Mouse (Mus musculus): ENCODE measurements around the gene Inpp4b. TPM values are rescaled to one million over a fixed set of nuclear protein-coding genes. Genes with fewer than 3 reads are reported as not detected.
"Not testable (repeated sequence)": the region's sequence is repeated elsewhere in the genome, so short reads cannot be mapped to it uniquely, and the experiment has no call there.

Inpp4b gene
- polyA plus RNA-seq, 1 experiment from 2014 or later: 12.9 TPM

GRCm38 (mm10) chr8:81800792-81801191 is 458.4 kb downstream of the Inpp4b start:
- no peaks in the 10 kb centered on the region for H3K36me3 ChIP-seq
- no peaks in the 10 kb centered on the region for H3K4me1 ChIP-seq
- H3K4me2 ChIP-seq: no peak overlapping the region
- no peaks in the 10 kb centered on the region for H3K27me3 ChIP-seq
- no peaks in the 10 kb centered on the region for H3K9me3 ChIP-seq
- H3K27ac ChIP-seq: no peak overlapping the region
- H3K4me3 ChIP-seq: no peak overlapping the region
- ATAC-seq (ENCODE audit: insufficient number of reproducible peaks, low FRiP score, low TSS enrichment, low read depth): no peak
- H3K9ac ChIP-seq: no peak overlapping the region

- Histone ChIP-seq H3K4me3 (no peak overlapping the region), H3K9ac (no peak overlapping the region), H3K9me3 (no peaks in the 10 kb centered on the region), H3K4me2 (no peak overlapping the region), H3K36me3 (no peaks in the 10 kb centered on the region), H3K27ac (no peak overlapping the region), H3K4me1 (0 out of 2 replicates have a peak, but pooled peaks cover 2% of the 10 kb centered on the region), H3K27me3 (no peaks in the 10 kb centered on the region)
- ATAC-seq (ENCODE audit: insufficient number of reproducible peaks, low FRiP score, low TSS enrichment, low read depth): no peak
Measured at GRCm38 (mm10) chr8:81806797-81807196, 464.4 kb downstream of the Inpp4b start.

- ATAC-seq (ENCODE audit: insufficient number of reproducible peaks, low FRiP score, low TSS enrichment, low read depth): no peak
- WGBS: 50% methylated on average over 6 of the region's 6 CpGs
- Histone ChIP-seq H3K9ac (no peak overlapping the region), H3K9me3 (no peaks in the 10 kb centered on the region), H3K27ac (no peak overlapping the region), H3K4me1 (peaks cover 8% of the 10 kb centered on the region; the same call in 1 of the 2 replicates), H3K36me3 (no peaks in the 10 kb centered on the region), H3K27me3 (no peaks in the 10 kb centered on the region), H3K4me3 (no peak overlapping the region), H3K4me2 (no peak overlapping the region)
Measured at GRCm38 (mm10) chr8:81807578-81807977, 465.2 kb downstream of the Inpp4b start.

GRCm38 (mm10) chr8:81808406-81808805 is 466.1 kb downstream of the Inpp4b start:
- Histone ChIP-seq H3K36me3 (no peaks in the 10 kb centered on the region), H3K27me3 (no peaks in the 10 kb centered on the region), H3K9ac (no peak overlapping the region), H3K27ac (no peak overlapping the region), H3K4me3 (no peak overlapping the region), H3K4me1 (peaks cover 8% of the 10 kb centered on the region; the same call in 1 of the 2 replicates), H3K4me2 (no peak overlapping the region), H3K9me3 (no peaks in the 10 kb centered on the region)
- 58% methylated on average over 1 of the region's 1 CpGs for WGBS
- no peak for ATAC-seq (ENCODE audit: insufficient number of reproducible peaks, low FRiP score, low TSS enrichment, low read depth)

- H3K9me3 ChIP-seq; H3K27me3 ChIP-seq; H3K27ac ChIP-seq; ATAC-seq (ENCODE audit: insufficient number of reproducible peaks, low FRiP score, low TSS enrichment, low read depth); H3K9ac ChIP-seq; H3K36me3 ChIP-seq; H3K4me2 ChIP-seq; H3K4me1 ChIP-seq; H3K4me3 ChIP-seq: not testable (repeated sequence)
Measured at GRCm38 (mm10) chr8:81809414-81809813, 467.1 kb downstream of the Inpp4b start.

- ATAC-seq (ENCODE audit: insufficient number of reproducible peaks, low FRiP score, low TSS enrichment, low read depth): no peak
- Histone ChIP-seq H3K36me3 (no peaks in the 10 kb centered on the region), H3K27ac (no peak overlapping the region), H3K4me3 (no peak overlapping the region), H3K9ac (no peak overlapping the region), H3K27me3 (no peaks in the 10 kb centered on the region), H3K4me1 (peaks cover 8% of the 10 kb centered on the region; the same call in 1 of the 2 replicates), H3K9me3 (no peaks in the 10 kb centered on the region), H3K4me2 (no peak overlapping the region)
- WGBS: 18% methylated on average over 3 of the region's 3 CpGs
Measured at GRCm38 (mm10) chr8:81812051-81812751, 469.8 kb downstream of the Inpp4b start.

GRCm38 (mm10) chr8:81814742-81815141 is 472.4 kb downstream of the Inpp4b start:
- Histone ChIP-seq H3K4me2 (no peak overlapping the region), H3K27me3 (no peaks in the 10 kb centered on the region), H3K4me1 (peaks cover 8% of the 10 kb centered on the region; the same call in 1 of the 2 replicates), H3K36me3 (no peaks in the 10 kb centered on the region), H3K27ac (no peak overlapping the region), H3K9ac (no peak overlapping the region), H3K9me3 (no peaks in the 10 kb centered on the region), H3K4me3 (no peak overlapping the region)
- 33% methylated on average over 3 of the region's 3 CpGs for WGBS
- ATAC-seq (ENCODE audit: insufficient number of reproducible peaks, low FRiP score, low TSS enrichment, low read depth): no peak

- H3K27ac ChIP-seq: no peak overlapping the region
- H3K4me3 ChIP-seq: no peak overlapping the region
- H3K4me2 ChIP-seq: no peak overlapping the region
- H3K27me3 ChIP-seq: no peaks in the 10 kb centered on the region
- 34% methylated on average over 4 of the region's 4 CpGs for WGBS
- H3K9ac ChIP-seq: no peak overlapping the region
- no peaks in the 10 kb centered on the region for H3K9me3 ChIP-seq
- ATAC-seq (ENCODE audit: insufficient number of reproducible peaks, low FRiP score, low TSS enrichment, low read depth): no peak
- no peaks in the 10 kb centered on the region for H3K36me3 ChIP-seq
- peaks cover 8% of the 10 kb centered on the region; the same call in 1 of the 2 replicates for H3K4me1 ChIP-seq
Measured at GRCm38 (mm10) chr8:81815551-81815950, 473.2 kb downstream of the Inpp4b start.

- no peaks in the 10 kb centered on the region for H3K36me3 ChIP-seq
- no peak for ATAC-seq (ENCODE audit: insufficient number of reproducible peaks, low FRiP score, low TSS enrichment, low read depth)
- 50% methylated on average over 1 of the region's 1 CpGs for WGBS
- H3K27me3 ChIP-seq: no peaks in the 10 kb centered on the region
- H3K4me2 ChIP-seq: no peak overlapping the region
- H3K9ac ChIP-seq: no peak overlapping the region
- H3K27ac ChIP-seq: no peak overlapping the region
- no peaks in the 10 kb centered on the region for H3K4me1 ChIP-seq
- no peak overlapping the region for H3K4me3 ChIP-seq
- H3K9me3 ChIP-seq: no peaks in the 10 kb centered on the region
Measured at GRCm38 (mm10) chr8:81823121-81823520, 480.8 kb downstream of the Inpp4b start.

- H3K9ac ChIP-seq: no peak overlapping the region
- no peaks in the 10 kb centered on the region for H3K4me1 ChIP-seq
- no peaks in the 10 kb centered on the region for H3K36me3 ChIP-seq
- no peak overlapping the region for H3K4me2 ChIP-seq
- H3K4me3 ChIP-seq: no peak overlapping the region
- ATAC-seq (ENCODE audit: insufficient number of reproducible peaks, low FRiP score, low TSS enrichment, low read depth): no peak
- H3K27ac ChIP-seq: no peak overlapping the region
- no peaks in the 10 kb centered on the region for H3K27me3 ChIP-seq
- H3K9me3 ChIP-seq: no peaks in the 10 kb centered on the region
- WGBS: 49% methylated on average over 2 of the region's 2 CpGs
Measured at GRCm38 (mm10) chr8:81824975-81825374, 482.6 kb downstream of the Inpp4b start.

- H3K4me2 ChIP-seq: no peak overlapping the region
- no peak overlapping the region for H3K4me3 ChIP-seq
- no peaks in the 10 kb centered on the region for H3K9me3 ChIP-seq
- H3K9ac ChIP-seq: no peak overlapping the region
- no peak overlapping the region for H3K27ac ChIP-seq
- 65% methylated on average over 2 of the region's 2 CpGs for WGBS
- no peaks in the 10 kb centered on the region for H3K36me3 ChIP-seq
- no peak for ATAC-seq (ENCODE audit: insufficient number of reproducible peaks, low FRiP score, low TSS enrichment, low read depth)
- no peaks in the 10 kb centered on the region for H3K4me1 ChIP-seq
- H3K27me3 ChIP-seq: no peaks in the 10 kb centered on the region
Measured at GRCm38 (mm10) chr8:81826406-81826805, 484.1 kb downstream of the Inpp4b start.

GRCm38 (mm10) chr8:81827306-81827913 is 485.1 kb downstream of the Inpp4b start:
- no peak overlapping the region for H3K27ac ChIP-seq
- no peaks in the 10 kb centered on the region for H3K27me3 ChIP-seq
- WGBS: 68% methylated on average over 2 of the region's 2 CpGs
- H3K4me2 ChIP-seq: no peak overlapping the region
- H3K4me3 ChIP-seq: no peak overlapping the region
- ATAC-seq (ENCODE audit: insufficient number of reproducible peaks, low FRiP score, low TSS enrichment, low read depth): no peak
- no peak overlapping the region for H3K9ac ChIP-seq
- H3K4me1 ChIP-seq: no peaks in the 10 kb centered on the region
- H3K9me3 ChIP-seq: no peaks in the 10 kb centered on the region
- no peaks in the 10 kb centered on the region for H3K36me3 ChIP-seq

All from limb, embryonic 15.5 days (tissue).